Mouse (Mus musculus): Measurements from ENCODE around the gene Casp1. TPM values are rescaled to one million over a fixed set of nuclear protein-coding genes. Genes with fewer than 3 reads are reported as not detected.

Gene Casp1
- under 1 TPM in 1 of 2 experiments, not detected in 1; 0.17 TPM for polyA plus RNA-seq (2012; fragmentation: generic; extraction: Trizol)

GRCm38 (mm10) chr9:5298329-5299131 is at the start of gene Casp1:
Casp1 (plus strand) TSS chr9:5298517.

DNA sequence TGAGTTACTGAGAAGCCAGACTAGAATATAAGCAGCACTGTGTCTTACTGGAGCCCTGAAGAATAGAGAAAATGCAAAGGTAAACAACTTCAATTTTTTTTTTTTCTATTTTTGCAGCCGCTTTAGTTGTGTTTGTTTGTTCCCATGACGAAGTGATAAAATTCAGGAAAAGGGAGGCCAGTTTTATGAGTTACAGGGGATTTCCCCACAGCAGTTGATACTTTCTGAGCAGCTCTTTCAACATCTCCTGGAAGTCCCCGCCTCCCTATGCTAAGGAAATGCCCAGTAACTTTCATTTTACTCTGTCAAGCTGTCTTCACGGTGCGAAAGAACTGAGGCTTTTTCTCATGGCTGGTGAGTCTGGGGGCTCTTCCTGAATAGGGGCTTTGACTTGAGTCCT is 10.2 kb downstream of the Casp1 start, which contains the start of gene Casp4:
Casp4 (plus strand) TSS at position 268 of the 400 bp plus-strand sequence.

GRCm38 (mm10) chr9:5345291-5345898 is 47.1 kb downstream of the Casp1 start, which contains the start of gene Casp12:
Casp12 (plus strand) TSS chr9:5345430.

Other genes starting within 250 kb of the Casp1 start
- 1 to 10 TPM in 1 of 2 experiments, under 1 TPM in 1; 0.06 to 2.5 TPM for gene Casp4, start 10.3 kb downstream of the Casp1 start, polyA plus RNA-seq (2012; fragmentation: generic; extraction: Trizol)
- 1 to 10 TPM in 1 of 2 experiments, under 1 TPM in 1; 0.16 to 8.2 TPM for gene Casp12, start 46.9 kb downstream of the Casp1 start, polyA plus RNA-seq (2012; fragmentation: generic; extraction: Trizol)

All from C3H10T1/2 (cell line).